Mouse (Mus musculus): ENCODE measurements at regions not wholly inside any gene's neighbourhood (a gene's known extent, or its start where the extent isn't known, plus 50 kb on each side); places are given as distances from the start of the nearest gene placed in this dataset.
"Not testable (repeated sequence)": the region's sequence is repeated elsewhere in the genome, so short reads cannot be mapped to it uniquely, and the experiment has no call there.

- DNase-seq (ENCODE audit: low spot score in 2 of 2): not testable (repeated sequence)
Measured at GRCm38 (mm10) chr6:22789731-22790130, 85.6 kb upstream of the Ptprz1 start.

GRCm38 (mm10) chr6:22791801-22792200 is 83.5 kb upstream of the Ptprz1 start:
- DNase-seq (ENCODE audit: low spot score in 2 of 2): no peak

GRCm38 (mm10) chr6:22792601-22793000 is 82.7 kb upstream of the Ptprz1 start:
- no peak for DNase-seq (ENCODE audit: low spot score in 2 of 2)

- peak; percentile 44 to 58 for DNase-seq (ENCODE audit: low spot score in 2 of 2)
Measured at GRCm38 (mm10) chr6:22794071-22794721, 81.1 kb upstream of the Ptprz1 start.

- peak in 1 of 2 experiments; percentile 20 for DNase-seq (ENCODE audit: low spot score in 2 of 2)
Measured at GRCm38 (mm10) chr6:22794755-22795154, 80.5 kb upstream of the Ptprz1 start.

GRCm38 (mm10) chr6:22795291-22795860 is 79.9 kb upstream of the Ptprz1 start:
- peak; percentile 8 to 17 for DNase-seq (ENCODE audit: low spot score in 2 of 2)

- no peak for DNase-seq (ENCODE audit: low spot score in 2 of 2)
Measured at GRCm38 (mm10) chr6:22801908-22802307, 73.4 kb upstream of the Ptprz1 start.

GRCm38 (mm10) chr6:22802399-22803092 is 72.8 kb upstream of the Ptprz1 start:
- peak in 1 of 2 experiments; percentile 38 for DNase-seq (ENCODE audit: low spot score in 2 of 2)

- no peak for DNase-seq (ENCODE audit: low spot score in 2 of 2)
Measured at GRCm38 (mm10) chr6:22803886-22804285, 71.4 kb upstream of the Ptprz1 start.

GRCm38 (mm10) chr6:22825086-22825768 is 50.1 kb upstream of the Ptprz1 start:
- DNase-seq (ENCODE audit: low spot score in 2 of 2): no peak

Small RNAs in the stretch of these regions (microRNA-seq; reads per million reads assigned to microRNA genes)
- 0 reads per million in 2 experiments for gene Gm25942
